Mouse (Mus musculus) heart, postnatal 4 days (tissue): ENCODE results near the gene Uri1. TPM values are rescaled to one million over a fixed set of nuclear protein-coding genes. Genes with fewer than 3 reads are reported as not detected.

Experiments used
- DNase-seq: peaks from one replicate; pipeline ENCODE4 v3.0.0; 2021
- total RNA-seq, 2 experiments: library from RNA; stranded (reverse); gene quantifications; 2 replicates each; pipeline ENCODE4 v1.2.3; 2021

The Uri1 gene
- 10 to 100 TPM; 35.7 to 37.7 TPM for total RNA-seq

GRCm38 (mm10) chr7:38023451-38023850 lies at the start of gene Uri1:
Gene Uri1, minus strand, starts transcription at chr7:38023551.
- DNase-seq = no peak

- no peak for DNase-seq
These were observed 47.7 kb upstream of the Uri1 start for GRCm38 (mm10) chr7:38071065-38071464.

DNA sequence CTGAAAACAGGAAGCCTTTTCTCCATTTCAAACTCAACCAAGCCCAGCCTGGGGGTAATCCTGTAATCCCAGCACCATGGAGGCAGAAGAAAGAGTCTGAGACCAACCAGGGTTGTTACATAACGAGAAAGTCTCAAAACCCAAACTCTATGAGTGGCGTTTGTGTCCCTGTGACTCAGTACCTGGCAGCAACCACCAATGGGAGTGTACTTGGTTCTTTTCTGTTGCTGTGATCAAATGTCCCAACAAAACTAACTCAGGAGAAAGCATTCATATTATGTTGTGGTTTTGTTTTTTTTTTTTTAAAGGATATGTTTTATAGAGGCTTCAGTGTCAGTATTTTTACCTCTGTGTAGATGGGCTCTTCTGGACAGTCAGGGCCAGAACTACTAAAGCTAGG lies 47.3 kb upstream of the Uri1 start:
- no peak for DNase-seq

- no peak for DNase-seq
These were observed 41.1 kb upstream of the Uri1 start for GRCm38 (mm10) chr7:38064431-38064830.

GRCm38 (mm10) chr7:38061060-38061970 lies 38.0 kb upstream of the Uri1 start:
- peak; percentile 93 for DNase-seq

DNA sequence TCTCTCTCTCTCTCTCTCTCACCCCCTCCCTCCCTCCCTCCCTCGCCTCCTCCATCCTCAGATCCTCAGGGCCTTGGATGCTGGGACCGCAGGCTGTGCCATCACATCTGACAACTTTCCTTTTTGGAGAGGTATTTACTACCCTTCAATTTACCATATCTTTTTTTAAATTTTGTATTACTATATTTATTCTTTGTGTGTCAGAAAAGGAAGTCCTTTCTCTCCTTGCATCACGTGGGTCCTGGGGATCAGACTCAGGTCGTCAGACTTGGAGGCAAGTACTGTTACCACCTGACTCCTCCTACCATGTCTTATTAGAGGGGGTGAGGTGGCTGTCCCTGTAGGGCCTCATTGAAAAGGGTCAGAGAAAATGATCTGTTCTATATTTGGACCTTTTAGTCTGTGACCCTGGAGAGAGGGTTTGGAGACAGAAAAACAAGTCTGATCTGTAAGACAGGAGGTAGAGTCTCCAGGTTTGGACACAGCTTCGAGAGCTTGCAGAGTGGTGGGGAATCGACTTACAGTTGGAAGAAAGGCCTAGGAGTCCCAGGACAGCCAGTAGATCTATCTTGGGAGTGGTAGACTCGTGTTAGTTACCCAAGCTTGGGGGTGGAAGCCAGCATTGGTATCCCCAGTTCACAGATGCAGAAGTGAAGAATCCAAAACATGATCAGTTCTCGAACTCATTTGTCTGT lies 36.4 kb upstream of the Uri1 start:
- DNase-seq = no peak

- no peak for DNase-seq
These were observed 35.7 kb upstream of the Uri1 start for GRCm38 (mm10) chr7:38059096-38059495.

- no peak for DNase-seq
These were observed 32.6 kb upstream of the Uri1 start for GRCm38 (mm10) chr7:38055996-38056395.

- DNase-seq = no peak
These were observed 30.9 kb upstream of the Uri1 start for GRCm38 (mm10) chr7:38054246-38054645.

- no peak for DNase-seq
These were observed 23.9 kb upstream of the Uri1 start for GRCm38 (mm10) chr7:38047229-38047628.

DNA sequence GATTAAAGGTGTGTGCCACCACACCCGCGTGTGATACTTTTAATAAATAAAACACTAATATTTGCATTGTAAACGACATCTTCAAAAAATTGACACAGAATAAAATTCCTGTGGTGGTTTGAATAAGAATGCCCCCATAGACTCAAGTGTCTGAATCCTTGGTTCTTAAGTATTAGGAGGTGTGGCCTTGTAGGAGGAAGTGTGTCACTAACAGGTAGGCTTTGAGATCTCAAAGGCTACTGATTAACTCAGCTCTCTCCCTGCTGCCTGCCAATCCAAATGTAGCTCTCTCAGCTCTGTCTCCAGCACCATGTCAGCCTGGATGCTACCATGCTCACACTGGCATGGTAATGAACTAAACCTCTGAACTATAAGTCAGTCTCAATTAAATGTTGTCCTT lies 17.9 kb upstream of the Uri1 start:
- DNase-seq = no peak

DNA sequence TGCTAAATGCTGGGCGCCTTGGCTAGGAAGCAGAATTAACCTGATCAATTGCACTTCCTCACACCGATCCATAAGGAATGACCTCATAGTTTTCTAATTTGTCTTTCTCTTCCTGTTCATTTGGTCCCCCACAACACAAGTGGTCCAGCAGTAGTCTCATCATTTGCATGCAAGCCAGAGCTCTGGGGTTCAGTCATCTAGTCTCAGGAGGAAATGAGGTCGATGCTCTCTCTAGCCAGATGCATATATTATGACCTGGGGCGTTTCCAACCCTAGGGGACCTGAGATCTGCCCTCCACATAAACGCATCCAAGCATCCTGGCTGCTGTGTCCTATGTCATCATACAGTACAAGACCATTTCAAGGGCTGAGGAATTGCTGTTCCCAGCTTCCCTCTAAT lies 14.2 kb upstream of the Uri1 start:
- DNase-seq = no peak

- no peak for DNase-seq
These were observed 7.8 kb upstream of the Uri1 start for GRCm38 (mm10) chr7:38031183-38031582.

DNA sequence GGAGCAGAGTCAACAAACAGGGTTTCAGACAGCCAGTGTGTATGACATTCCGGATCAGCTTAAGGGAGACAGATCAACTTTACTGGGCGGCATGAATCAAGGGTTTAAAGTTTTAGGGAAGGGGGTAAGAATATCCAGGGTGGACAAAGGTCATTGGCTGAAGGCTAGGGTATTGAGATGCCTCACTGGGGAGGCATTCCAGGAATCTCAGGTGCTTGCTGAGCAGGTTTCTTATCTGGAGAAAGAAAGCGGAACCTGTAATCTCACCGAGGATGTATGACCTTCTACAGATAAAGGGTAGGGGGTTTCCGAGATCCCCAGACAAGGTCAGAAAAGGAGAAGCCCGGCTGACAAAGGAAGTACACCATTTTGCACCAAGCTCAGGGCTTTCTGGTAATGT lies 7.3 kb upstream of the Uri1 start:
- DNase-seq = no peak

- no peak for DNase-seq
These were observed 6.6 kb upstream of the Uri1 start for GRCm38 (mm10) chr7:38029986-38030385.

- no peak for DNase-seq
These were observed 5.7 kb upstream of the Uri1 start for GRCm38 (mm10) chr7:38029083-38029482.

DNA sequence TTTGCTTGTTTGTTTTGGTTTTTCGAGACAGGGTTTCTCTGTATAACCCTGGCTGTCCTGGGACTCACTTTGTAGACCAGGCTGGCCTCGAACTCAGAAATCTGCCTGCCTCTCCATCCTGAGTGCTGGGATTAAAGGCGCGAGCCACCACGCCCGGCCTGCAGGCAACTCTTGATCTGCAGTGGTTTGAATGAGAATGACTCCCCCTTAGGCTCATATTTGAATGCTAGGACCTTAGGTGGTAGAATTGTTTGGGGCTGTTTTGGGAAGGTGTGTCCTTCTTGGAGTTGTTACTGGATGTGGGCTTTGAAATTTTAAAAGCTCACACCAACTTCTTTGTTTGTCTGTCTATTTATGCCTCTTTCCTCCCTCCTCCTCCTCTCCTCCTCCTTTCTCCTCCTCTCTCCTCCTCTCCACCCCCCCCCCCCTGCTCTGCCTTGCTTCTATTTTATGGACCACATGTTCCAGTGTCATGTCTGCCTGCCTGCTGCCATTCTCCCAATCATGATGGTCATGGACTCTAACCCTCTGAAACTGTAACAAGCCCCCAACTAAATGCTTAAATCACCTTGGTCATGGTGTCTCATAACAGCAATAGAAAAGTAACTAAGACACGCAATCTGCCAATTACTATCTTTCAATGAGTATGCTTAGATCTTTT lies 4.7 kb upstream of the Uri1 start:
- DNase-seq = no peak

DNA sequence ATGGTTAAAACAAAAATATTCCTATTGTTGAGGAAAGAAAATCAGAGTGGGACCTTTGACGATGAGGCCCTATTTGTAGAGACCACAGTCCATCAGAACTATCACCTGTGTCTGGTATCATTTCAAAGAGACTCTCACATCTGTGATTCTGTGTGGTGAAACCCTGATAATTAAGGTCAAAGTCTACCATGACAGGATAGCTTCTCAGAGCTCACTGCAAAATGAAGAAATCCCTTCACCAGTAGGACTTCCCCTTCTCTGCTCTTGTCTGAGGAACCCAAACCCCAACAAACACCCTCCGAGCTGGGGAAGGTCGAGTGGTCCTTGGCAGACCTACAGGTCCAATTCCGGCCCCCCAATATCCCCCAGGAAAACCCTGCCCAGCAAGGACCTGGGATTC lies 1.5 kb upstream of the Uri1 start:
- no peak for DNase-seq

GRCm38 (mm10) chr7:38019770-38020169 lies 3.6 kb downstream of the Uri1 start:
- no peak for DNase-seq

GRCm38 (mm10) chr7:38019369-38019749 lies 4.0 kb downstream of the Uri1 start:
- DNase-seq = peak; percentile 93

DNA sequence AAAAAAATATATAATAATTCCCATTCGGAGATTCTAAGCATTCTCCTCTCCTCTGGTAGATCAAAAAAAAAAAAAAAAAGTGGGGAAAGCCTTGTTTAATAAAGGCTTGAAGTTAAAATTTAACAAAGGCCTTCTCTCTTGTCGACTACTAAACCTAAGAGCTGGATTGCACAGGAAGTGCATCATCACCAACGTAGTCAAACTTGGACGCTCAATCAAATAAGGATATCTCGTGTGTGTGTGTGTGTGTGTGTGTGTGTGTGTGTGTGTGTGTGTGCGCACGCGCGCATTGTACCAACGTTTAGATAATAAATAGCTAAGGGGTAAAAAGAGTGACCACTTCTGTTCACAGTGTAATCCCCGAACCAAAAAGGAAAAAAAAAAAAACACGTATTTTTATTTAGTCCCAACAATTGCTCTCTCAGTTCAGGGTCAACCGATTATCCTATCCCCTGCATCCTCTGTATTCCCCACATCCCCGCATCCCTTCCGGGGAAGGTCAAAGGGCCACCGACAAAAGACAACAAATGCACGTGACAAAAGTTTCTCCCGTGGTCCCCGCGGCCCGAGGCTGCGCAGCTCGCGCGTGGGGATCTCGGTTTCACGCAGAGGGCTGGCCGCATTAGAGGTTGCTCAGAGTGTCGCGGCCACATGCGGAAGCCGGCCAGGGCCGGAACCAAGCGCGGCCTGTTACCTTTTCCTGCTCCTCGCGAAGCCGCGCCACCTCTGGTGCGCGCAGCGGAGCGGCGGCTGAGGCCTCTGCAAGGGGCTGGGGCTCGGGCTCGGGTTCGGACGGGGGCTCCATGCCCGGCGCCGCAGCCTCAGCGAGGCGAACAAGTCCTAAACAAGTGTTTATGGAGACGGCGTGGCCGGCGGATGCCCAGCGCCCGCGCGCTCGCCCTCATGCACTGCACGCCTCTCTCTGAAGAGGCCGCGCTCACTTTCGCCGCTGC lies 4.7 kb downstream of the Uri1 start:
- DNase-seq = peak; percentile 63

GRCm38 (mm10) chr7:38015356-38015755 lies 8.0 kb downstream of the Uri1 start:
- DNase-seq = no peak
